Mouse (Mus musculus) splenic B cell, adult 2 months (primary cell): ENCODE results near the gene Unc5b.

Experiments used
- DNase-seq: peaks from one replicate; pipeline ENCODE4 v3.0.0-alpha.2; 2011; ENCODE audit warnings: low read depth, low spot score
- H3K27me3 ChIP-seq: 2 replicates; pipeline ENCODE4 v1.6.1; 2012; ENCODE audit warnings: mild to moderate bottlenecking, low read length, moderate library complexity, mixed read lengths; ENCODE audit not compliant: control insufficient read depth, poor library complexity, insufficient read depth, severe bottlenecking
- H3K36me3 ChIP-seq: 2 replicates; pipeline ENCODE4 v1.6.1; 2012; ENCODE audit warnings: mild to moderate bottlenecking, low read length, moderate library complexity, mixed read lengths; ENCODE audit not compliant: control insufficient read depth, poor library complexity, insufficient read depth, severe bottlenecking

The Unc5b gene

GRCm38 (mm10) chr10:60815059-60815458 is 16.3 kb downstream of the Unc5b start:
- H3K27me3 ChIP-seq: no peaks in the 10 kb centered on the region
- no peak for DNase-seq
- no peaks in the 10 kb centered on the region for H3K36me3 ChIP-seq

- no peak for DNase-seq
- no peaks in the 10 kb centered on the region for H3K27me3 ChIP-seq
- no peaks in the 10 kb centered on the region for H3K36me3 ChIP-seq
These were observed 16.8 kb downstream of the Unc5b start for GRCm38 (mm10) chr10:60814444-60815057.

GRCm38 (mm10) chr10:60813606-60814005 is 17.8 kb downstream of the Unc5b start:
- H3K36me3 ChIP-seq: no peaks in the 10 kb centered on the region
- no peak for DNase-seq

GRCm38 (mm10) chr10:60811792-60812525 is 19.4 kb downstream of the Unc5b start:
- no peaks in the 10 kb centered on the region for H3K27me3 ChIP-seq
- H3K36me3 ChIP-seq: no peaks in the 10 kb centered on the region
- DNase-seq: no peak

More at GRCm38 (mm10) chr10:60813606-60814005, 17.8 kb downstream of the Unc5b start:
- no peaks in the 10 kb centered on the region for H3K27me3 ChIP-seq

GRCm38 (mm10) chr10:60808447-60808846 is 22.9 kb downstream of the Unc5b start:
- Histone ChIP-seq H3K27me3 (no peaks in the 10 kb centered on the region), H3K36me3 (no peaks in the 10 kb centered on the region)
- DNase-seq: no peak

GRCm38 (mm10) chr10:60807531-60808185 is 23.7 kb downstream of the Unc5b start:
- no peak for DNase-seq
- H3K27me3 ChIP-seq: no peaks in the 10 kb centered on the region
- no peaks in the 10 kb centered on the region for H3K36me3 ChIP-seq

GRCm38 (mm10) chr10:60806207-60806538 is 25.2 kb downstream of the Unc5b start:
- Histone ChIP-seq H3K27me3 (no peaks in the 10 kb centered on the region), H3K36me3 (no peaks in the 10 kb centered on the region)
- DNase-seq: no peak

GRCm38 (mm10) chr10:60805436-60806206 is 25.8 kb downstream of the Unc5b start:
- DNase-seq: no peak
- Histone ChIP-seq H3K36me3 (no peaks in the 10 kb centered on the region), H3K27me3 (no peaks in the 10 kb centered on the region)

- no peak for DNase-seq
- Histone ChIP-seq H3K27me3 (no peaks in the 10 kb centered on the region), H3K36me3 (no peaks in the 10 kb centered on the region)
These were observed 26.5 kb downstream of the Unc5b start for GRCm38 (mm10) chr10:60804865-60805264.

GRCm38 (mm10) chr10:60803971-60804370 is 27.4 kb downstream of the Unc5b start:
- DNase-seq: no peak
- no peaks in the 10 kb centered on the region for H3K36me3 ChIP-seq

GRCm38 (mm10) chr10:60801898-60802412 is 29.4 kb downstream of the Unc5b start:
- Histone ChIP-seq H3K27me3 (no peaks in the 10 kb centered on the region), H3K36me3 (no peaks in the 10 kb centered on the region)
- no peak for DNase-seq

More at GRCm38 (mm10) chr10:60803971-60804370, 27.4 kb downstream of the Unc5b start:
- H3K27me3 ChIP-seq: no peaks in the 10 kb centered on the region

GRCm38 (mm10) chr10:60801168-60801897 is 30.0 kb downstream of the Unc5b start:
- Histone ChIP-seq H3K36me3 (no peaks in the 10 kb centered on the region), H3K27me3 (no peaks in the 10 kb centered on the region)
- no peak for DNase-seq

- DNase-seq: no peak
- H3K27me3 ChIP-seq: no peaks in the 10 kb centered on the region
- H3K36me3 ChIP-seq: no peaks in the 10 kb centered on the region
These were observed 30.9 kb downstream of the Unc5b start for GRCm38 (mm10) chr10:60800295-60801167.
